Mouse (Mus musculus): ENCODE results near the gene Depdc1a.
A peak's percentile ranks its signal among the peaks of the same experiment; 100 is the strongest.

Gene Depdc1a

DNA sequence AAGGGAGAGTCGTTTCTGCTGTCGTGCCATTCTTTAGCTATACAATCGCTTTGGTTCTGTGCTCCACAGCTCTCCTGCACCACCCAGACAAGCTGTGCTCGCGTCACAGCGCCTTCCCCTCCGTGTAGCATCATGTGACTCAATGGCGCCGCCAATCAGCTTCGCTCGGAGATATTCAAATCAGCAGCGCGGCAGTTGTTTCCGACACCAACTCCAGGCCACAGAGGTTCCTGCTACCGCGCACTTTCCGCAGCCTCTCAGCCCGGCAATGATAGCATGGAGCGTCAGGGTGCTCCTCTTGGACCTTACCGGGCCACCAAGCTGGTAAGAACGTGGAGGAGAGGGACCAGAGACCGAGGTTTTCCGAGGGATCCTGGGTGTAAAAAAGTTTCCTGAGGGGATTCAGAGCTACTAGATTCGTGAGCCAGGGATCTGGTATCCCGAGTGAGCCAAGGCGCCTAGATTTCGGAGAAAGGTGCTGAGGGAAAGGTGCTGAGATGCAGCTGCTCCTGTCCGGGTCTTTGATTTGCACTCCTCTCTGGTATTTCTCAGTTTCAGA, at the start of gene Depdc1a:
Depdc1a (plus strand) TSS at position 191 of the 559 bp plus-strand sequence.
- DNase-seq (ENCODE audit: low read depth): peak; percentile 97

DNA sequence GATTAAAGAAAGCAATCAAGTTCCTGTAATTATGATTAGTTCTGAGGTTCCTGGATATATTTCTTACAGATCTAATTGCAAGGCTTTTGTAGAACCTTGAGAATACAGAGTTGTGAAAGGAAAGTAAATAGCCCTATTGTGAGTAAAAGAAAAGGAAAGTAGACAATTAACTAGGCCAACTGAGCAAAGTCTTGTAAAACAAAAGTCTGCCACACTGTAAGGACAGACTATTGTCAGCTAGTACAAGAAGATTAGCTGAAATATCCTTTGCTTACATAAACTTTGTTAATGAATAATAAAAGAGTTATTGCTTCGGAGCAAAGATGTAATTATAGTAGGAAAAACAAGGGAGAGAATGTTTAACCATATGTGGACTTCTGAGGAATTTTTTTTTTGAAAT, 25.2 kb upstream of the Depdc1a start:
- DNase-seq (ENCODE audit: low read depth): no peak

DNA sequence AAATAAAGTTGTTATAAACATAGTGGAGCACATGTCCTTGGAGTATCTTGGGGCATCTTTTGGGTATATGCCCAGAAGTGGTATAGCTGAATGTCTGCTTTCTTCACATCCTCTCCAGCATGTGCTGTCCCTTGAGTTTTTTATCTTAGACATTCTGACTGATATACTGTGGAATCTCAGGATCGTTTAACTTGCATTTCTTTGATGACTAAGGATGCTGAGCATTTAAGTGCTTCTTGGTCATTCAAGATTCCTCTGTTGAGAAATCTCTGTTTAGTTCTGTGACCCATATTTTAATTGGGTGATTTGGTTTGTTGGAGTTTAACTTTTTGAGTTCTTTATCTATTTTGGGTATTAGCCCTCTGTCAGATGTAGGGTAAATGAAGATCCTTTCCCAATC, 19.8 kb upstream of the Depdc1a start:
- no peak for DNase-seq (ENCODE audit: low read depth)

DNA sequence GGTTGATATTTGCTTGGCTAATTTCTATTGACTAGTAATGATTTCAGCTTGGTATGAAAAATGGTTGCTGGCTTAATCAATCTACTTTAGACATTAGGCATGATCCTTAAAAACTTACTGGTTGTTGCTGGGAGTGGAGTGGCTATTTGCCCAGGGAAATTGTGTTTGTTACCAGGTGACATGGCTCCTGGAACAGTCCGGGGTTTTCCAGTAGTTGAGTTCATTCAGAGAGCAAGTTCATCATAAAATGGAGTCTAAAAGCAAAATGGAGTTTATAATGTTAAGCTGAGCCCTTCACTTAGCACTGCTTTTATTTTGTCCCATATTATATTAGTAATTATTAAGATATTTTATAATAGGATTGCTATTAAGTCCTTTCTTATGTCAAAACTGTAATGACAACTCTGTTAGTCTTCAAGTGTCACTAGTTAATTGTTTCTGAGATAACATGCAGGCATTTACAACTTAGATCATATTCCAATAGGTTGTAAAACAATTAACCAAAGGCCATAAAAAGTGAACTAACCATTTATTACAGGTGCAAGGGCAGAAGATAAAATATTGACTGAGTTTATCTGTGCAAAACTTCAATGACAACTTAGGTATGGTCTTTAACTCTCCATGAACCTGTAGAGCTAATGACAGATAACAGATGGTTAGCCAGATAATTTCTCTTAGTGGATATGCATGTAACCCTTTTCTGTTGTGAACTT, 17.8 kb upstream of the Depdc1a start:
- DNase-seq (ENCODE audit: low read depth): no peak

DNA sequence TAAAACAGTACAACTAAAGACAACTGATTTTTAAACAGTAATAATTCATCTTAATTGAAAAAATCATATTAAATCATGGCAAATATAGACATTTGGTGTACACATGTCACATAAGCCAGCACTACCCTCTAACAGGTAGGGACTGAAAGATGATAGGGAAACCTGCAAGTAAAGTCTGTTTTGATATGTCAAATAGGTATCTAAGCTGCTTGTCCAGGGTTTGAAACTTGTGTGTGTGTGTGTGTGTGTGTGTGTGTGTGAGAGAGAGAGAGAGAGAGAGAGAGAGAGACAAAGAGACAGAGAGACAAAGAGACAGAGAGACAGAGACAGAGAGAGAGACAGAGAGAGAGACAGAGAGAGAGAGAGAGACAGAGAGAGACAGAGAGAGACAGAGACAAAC, 524 bp upstream of the Depdc1a start:
- DNase-seq (ENCODE audit: low read depth): peak; percentile 26

DNA sequence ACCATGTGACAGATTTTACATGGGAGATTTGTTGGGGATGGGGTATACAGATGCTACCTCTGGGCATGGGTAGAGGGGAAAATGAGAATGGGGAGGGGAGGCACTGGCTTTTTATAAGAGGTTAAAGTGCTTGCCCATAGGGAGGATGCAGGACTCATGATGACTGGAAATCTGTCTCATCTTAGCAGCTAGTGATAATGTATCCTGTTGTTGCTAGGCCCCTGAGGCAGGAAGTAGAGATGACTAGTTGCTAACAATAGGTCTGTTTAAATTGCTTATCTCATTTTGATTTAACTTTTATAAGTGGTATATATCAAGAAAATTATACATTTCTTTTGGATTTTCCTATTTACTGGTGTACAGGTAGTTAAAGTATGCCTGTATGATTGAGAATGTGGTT, 13.7 kb downstream of the Depdc1a start:
- DNase-seq (ENCODE audit: low read depth): peak; percentile 26

DNA sequence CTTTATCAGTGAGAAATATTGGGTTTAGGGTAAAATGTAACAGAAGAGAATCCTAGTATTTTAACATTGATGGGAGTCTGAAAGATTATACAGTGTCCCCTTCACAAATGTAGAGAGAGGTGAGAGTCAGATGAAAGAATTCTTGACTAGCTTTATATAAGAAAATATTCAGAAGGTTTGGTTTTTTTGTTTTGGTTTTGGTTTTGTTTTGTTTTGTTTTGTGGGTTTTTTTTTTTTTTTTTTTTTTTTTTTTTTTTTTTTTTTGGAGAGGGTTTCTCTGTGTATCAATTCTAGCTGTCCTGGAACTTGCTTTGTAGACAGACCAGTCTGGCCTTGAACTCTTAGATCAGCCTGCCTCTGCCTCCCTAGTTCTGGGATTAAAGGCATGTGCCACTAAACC, 33.3 kb downstream of the Depdc1a start:
- peak; percentile 26 for DNase-seq (ENCODE audit: low read depth)

DNA sequence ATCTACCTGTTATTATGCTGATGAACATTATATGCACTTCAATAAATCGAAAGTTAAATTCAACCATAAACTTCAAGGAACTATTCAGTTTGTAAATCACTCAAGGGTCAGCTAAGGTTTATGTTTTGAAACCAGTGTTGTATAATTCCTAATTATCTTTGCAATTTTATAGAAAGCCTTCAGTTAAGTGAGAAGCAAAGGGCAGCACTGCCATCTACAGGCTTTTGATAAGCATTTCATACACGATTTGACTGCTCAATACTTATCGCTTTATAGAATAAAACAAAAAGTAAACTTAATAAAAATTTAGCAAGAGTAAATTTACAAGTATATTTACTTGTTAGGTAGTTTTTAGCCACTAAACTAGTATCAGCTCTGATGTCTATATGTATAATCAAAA, 53.1 kb downstream of the Depdc1a start:
- DNase-seq (ENCODE audit: low read depth): peak; percentile 60

DNA sequence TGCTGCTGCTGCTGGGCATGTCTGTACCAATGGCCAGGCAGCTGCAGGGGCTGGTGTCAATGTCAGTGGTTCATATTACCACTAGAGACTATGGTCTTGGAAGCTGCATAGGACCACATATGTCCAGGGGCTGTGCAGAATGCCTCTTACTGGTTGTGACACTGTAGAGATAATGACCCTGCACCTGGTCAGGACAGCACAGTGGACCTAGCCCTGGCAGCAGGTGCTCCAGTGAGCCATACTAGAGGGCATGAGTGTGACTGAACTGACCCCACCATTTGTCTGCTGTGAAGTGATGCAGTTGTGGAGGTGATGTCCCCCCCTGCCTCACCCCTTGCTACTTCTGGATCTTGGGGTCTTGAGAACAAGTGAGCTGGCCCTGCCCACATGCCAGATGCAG, 55.0 kb downstream of the Depdc1a start:
- no peak for DNase-seq (ENCODE audit: low read depth)

Data from induced T-regulatory cell, adult 2 months (primary cell).